Mouse (Mus musculus) cerebellum, postnatal 25 days (tissue): Measurements from ENCODE around the gene Gse1.

ENCODE experiments used
- DNase-seq, 2 experiments: peaks; one replicate each; pipeline ENCODE4 v3.0.0; 2021; ENCODE audit warnings: mixed read lengths in 2 of 2

Gse1 gene

GRCm38 (mm10) chr8:120227891-120228591 lies at the start of gene Gse1:
Gene Gse1, plus strand, starts transcription at chr8:120228456.
- peak; percentile 69 to 87 for DNase-seq

GRCm38 (mm10) chr8:120179027-120179431 lies 49.2 kb upstream of the Gse1 start:
- peak; percentile 94 to 95 for DNase-seq

DNA sequence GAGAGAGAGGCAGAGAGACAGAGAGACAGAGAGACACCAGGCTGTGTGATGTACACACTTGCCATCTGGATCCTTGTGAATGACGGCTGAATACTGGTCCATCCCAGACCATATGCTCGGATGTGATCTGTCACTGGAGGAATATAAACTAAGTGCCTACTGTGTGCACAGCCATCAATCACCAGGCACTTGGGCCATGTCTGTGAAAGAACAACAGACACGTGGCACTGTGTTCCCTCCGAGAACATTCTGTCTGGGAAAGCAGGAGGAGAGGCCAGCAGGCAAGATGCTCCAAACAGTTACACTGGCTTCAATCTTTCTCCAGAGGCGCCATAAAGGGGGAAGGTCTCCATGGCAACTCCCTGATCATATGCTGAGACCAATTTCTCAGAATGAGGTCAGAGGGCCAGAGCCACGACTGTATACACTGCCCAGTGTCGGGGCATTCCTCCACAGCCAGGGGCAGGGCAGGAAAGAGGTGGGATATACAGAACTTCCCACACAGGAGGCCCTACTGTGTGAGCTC lies 47.7 kb upstream of the Gse1 start:
- DNase-seq, result no peak

DNA sequence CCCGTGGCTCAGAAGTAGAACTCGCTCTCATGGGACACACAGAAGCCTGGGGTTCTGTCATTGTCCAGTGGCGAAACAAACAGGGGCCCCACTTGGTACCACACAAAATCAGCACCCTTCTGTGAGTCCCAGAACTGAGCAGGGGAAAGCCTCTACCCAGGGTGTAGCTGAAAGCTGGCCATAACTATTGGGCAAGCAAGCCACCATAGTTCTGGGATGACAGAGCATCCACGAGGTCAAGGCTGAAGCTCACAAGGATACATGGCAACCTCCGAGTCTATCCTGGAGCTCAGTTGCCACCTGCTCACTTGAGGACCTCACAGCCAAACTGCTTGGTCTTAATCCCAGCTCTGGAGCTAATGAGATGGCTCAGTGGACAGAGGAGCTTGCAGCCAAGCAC lies 47.0 kb upstream of the Gse1 start:
- no peak for DNase-seq

DNA sequence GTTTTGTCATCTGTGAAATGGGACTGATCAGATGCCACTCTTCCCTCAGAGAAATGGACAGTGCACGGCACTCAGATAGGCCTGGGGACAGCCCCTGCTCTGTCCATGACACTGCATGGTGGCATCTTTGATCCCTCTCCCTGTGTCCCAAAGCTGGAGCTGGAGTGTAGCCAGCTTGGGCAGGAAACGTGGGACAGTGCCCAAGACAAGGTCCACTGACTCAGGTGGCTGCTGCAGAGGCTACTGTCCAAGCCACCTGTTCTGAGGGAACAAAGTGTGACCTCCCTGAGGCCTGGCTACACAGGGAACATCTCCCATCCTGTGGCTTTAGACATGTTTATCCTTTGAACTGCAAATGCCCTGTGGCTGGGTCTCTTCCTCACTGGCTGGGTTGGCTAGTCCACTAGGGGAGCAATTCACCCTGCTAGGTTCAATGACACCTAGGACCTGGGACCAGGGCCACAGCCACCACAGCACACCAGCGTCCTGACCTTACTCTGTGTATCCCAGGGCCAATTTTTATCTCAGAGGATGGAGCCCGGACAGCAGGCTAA lies 46.3 kb upstream of the Gse1 start:
- DNase-seq, result no peak

DNA sequence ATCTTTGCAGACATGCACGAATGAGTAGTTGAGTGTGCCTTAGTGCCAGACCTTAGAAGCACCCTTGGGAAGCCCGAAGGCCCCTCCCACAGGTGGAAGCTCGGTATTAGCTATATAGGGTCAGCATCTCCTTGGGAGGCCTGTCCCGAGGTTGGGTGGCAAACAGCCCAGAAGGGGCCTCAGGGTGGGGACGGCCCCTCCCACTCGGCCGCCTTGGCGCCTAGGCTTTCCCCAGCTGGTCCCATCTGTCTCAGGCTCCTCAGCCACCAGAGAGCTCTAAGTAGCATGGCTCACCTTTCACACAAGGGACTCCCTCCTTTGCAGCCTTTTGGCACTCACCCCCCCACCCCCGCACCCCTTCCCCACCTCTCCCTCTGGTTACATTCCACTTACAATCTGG lies 43.9 kb upstream of the Gse1 start:
- DNase-seq, result no peak

GRCm38 (mm10) chr8:120184850-120185792 lies 43.1 kb upstream of the Gse1 start:
- DNase-seq, result peak in 1 of 2 experiments; percentile 46

- no peak for DNase-seq
Observed at GRCm38 (mm10) chr8:120186454-120186853, 41.8 kb upstream of the Gse1 start.

- DNase-seq, result no peak
Observed at GRCm38 (mm10) chr8:120188510-120188909, 39.7 kb upstream of the Gse1 start.

DNA sequence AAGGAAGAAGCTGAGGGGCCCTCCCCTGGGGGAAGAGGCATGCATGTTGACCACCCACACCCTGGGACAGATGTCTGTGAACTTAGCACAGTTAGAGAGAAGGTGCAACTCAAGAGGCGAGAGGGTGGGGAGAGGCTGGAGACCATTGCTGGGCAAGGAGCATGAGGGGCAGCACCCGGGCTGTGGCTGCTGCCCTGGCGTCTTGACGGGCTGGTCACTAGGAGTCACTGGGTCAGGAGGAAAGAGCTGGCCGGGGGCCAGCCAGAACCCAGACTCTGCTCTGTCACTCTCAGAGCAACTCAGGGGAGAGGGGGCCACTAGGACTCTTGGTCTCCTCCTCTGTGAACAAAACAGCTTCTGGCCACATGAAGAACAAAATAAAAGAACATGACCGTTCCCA lies 38.8 kb upstream of the Gse1 start:
- DNase-seq, result no peak

DNA sequence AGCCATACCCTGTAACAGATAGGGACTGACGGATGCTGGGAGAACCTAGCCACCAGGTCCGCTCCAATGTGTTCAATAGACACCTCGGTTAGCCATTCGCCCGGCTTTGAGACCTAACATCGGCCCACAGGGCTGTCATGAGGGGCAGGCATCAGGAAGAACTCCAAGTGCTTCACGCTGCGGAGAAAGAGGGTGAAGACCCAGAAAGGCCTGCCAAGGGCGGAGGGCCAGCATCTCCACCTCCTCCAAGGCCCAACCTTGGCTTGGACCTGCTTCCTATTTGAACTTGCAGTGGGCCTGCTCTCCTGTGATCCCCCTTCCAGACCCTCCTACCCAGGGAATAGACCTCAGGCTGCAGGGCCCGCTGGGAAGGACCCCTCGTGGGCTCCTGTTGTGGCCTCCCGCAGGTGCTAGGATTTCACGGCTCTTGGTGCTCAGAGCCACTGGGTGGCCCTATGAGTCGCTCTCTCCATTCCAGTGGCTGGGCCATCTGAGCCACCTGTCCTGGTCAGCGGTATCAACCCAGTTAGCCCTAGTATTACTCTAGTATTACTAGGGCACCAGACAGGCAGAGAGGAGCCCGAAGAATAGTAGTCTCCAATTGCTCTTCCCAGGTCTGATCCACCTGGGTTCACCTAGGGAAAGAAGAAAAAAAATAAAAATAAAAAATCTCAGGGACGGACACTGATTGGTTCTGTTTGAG lies 38.0 kb upstream of the Gse1 start:
- DNase-seq, result peak; percentile 50 to 59

GRCm38 (mm10) chr8:120190810-120191413 lies 37.3 kb upstream of the Gse1 start:
- DNase-seq, result peak; percentile 87 to 92

GRCm38 (mm10) chr8:120191633-120192032 lies 36.6 kb upstream of the Gse1 start:
- DNase-seq, result no peak

- no peak for DNase-seq
Observed at GRCm38 (mm10) chr8:120192118-120192517, 36.1 kb upstream of the Gse1 start.

DNA sequence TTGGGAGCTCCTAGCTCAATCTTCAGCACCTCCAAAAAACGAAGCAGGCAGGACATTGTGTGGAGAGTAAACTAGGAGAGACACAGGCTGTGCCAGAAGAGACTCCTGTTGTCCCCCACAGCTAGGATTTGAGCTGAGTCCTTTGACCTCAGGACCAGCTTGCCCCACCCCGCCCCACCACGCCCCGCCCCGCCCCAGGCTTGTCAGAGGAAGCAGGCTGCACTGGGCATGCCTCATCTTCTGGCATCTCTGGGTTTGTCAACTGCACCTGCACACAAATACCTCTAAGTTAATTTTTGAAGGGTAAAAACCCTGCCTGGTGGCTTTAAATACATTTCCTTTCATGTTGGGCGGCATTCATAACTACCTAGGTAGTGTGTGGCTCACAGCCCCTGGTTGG lies 26.9 kb upstream of the Gse1 start:
- DNase-seq, result no peak

- no peak for DNase-seq
Observed at GRCm38 (mm10) chr8:120202546-120202945, 25.7 kb upstream of the Gse1 start.

GRCm38 (mm10) chr8:120204736-120205360 lies 23.4 kb upstream of the Gse1 start:
- DNase-seq, result no peak

DNA sequence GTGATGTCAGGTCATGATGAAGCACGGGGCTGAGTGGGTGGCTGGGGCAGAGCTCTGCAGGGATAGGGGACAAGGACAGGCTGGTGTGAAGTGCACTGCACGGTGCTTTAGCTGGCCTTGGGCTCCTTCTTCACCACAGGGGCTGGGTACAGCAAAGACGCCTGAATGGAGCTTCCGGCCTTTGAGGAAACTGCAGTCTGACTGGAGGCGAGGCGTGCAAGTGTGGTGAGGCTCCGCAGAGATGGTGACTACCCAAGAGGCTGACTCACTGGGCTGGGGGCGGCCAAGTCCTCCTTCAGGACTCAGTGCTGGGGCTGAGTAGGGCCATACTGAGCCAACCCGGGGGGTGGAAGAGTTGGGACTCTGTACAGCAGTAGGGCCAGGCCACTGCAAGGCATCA lies 22.3 kb upstream of the Gse1 start:
- no peak for DNase-seq

DNA sequence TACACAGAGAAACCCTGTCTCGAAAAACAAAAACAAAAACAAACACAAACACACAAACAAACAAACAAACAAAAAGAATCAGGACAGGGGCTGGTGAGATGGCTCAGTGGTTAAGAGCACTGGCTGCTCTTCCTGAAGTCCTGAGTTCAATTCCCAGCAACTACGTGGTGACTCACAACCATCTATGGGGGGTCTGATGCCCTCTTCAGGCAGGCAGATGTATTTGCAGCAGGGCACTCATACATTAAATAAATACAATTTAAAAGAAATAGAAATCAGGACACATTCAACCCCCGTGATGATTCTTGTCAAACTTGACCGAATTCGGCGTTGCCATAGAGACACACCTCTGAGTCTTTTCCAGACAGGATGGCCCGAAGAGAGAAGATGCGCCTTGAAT lies 20.9 kb upstream of the Gse1 start:
- no peak for DNase-seq

GRCm38 (mm10) chr8:120208113-120208512 lies 20.1 kb upstream of the Gse1 start:
- no peak for DNase-seq

- DNase-seq, result peak in 1 of 2 experiments; percentile 24
Observed at GRCm38 (mm10) chr8:120211345-120211744, 16.9 kb upstream of the Gse1 start.

GRCm38 (mm10) chr8:120212596-120212995 lies 15.7 kb upstream of the Gse1 start:
- peak in 1 of 2 experiments; percentile 8 for DNase-seq
